Mouse (Mus musculus): ENCODE data around the gene Ddx55.

DNA sequence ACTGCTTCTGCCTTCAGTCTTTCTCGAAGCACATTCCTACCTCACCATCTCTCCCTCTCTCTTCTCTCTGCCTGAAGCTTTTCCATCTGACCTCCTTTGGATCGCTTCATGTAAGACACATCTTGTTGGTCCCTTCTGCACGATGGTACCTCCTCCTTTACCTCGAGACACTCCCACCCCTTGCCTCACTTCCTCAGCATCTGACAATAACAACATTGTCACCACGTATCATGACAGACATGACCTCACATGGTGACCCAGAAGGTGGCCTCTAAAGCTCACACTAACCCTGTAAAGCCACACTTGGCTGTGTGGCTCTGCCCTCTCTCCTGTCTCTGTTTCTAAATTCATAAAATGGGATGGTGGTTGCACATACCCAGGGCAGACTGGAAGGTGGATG is 36.9 kb upstream of the Ddx55 start:
- no peak for TF ChIP-seq POLR2A (IDR thresholded peaks at IDR 0.05; ENCODE audit: insufficient read depth, low read depth, low read length)
- no peak for TF ChIP-seq EP300 (IDR thresholded peaks at IDR 0.05; ENCODE audit: insufficient read depth, low read depth, low read length)

Data from heart, adult 2 months (tissue).